Mouse (Mus musculus): ENCODE measurements around the gene Brs3.

The Brs3 gene

DNA sequence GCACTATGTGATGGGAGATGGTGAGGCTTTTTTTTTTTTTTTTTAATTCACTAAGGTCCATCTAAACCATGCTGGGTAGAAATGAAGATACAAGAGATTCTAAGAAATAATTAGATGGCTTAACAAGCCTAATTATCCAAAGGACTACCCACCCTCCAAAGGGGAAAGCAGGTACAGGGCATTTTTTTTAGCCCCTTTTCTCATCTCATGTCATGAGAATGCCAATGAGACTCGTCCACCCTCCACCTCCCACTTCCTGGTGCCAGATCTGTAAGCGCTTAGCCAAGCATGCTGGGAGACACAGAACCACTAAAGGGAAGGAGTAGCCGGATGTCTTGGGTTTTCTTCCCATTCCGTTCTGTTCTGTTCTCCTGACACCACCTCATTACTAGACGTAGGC lies at the start of gene Brs3:
TSS of gene Brs3 (plus strand) at position 301 of the 400 bp plus-strand sequence.
- no peak for DNase-seq (ENCODE audit: low spot score)

DNA sequence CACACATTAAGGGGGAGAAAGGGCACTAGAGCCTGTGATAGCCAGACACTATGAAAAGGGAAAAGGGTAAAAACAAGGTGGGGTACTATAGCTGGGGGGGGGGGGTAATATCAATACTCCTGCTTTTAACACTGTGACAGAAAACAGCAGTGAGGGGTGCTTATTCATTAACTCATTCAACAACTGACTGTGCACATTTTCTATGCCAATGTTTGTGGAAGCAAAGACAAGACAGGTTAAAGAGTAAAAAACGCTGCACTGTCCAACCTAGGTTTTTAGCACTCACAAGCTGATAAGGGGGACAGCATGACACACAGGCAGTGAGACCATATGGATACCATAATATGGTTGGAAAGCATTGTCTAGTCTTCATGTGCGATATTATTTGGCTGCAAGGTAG lies 30.0 kb upstream of the Brs3 start:
- DNase-seq (ENCODE audit: low spot score) = no peak

DNA sequence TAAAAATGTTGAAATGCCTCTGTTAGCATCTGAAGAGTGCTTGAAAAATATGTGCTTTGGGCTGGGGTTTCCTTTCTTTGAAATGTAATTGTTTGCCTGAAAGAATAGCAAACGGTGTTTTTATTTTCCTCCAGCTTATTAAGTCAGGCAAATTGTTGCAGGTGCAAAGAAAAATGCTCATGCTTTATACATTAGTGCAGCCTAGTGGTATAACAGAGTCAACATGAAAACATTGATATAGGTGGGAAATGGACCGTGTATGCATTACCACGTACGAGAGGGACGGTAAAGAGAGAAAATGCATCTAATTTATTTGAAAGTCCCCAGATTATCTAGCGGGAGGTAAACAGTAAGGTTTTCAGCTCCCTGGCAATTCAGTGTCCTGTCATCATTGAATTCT lies 995 bp downstream of the Brs3 start:
- DNase-seq (ENCODE audit: low spot score) = no peak

- DNase-seq (ENCODE audit: low spot score) = no peak
Measured at GRCm38 (mm10) chrX:57052848-57053173, 9.9 kb downstream of the Brs3 start.

GRCm38 (mm10) chrX:57053174-57053992 lies 10.5 kb downstream of the Brs3 start, which contains the start of gene Htatsf1:
Htatsf1 (plus strand) TSS chrX:57053583.
- DNase-seq (ENCODE audit: low spot score) = peak; percentile 80

GRCm38 (mm10) chrX:57053993-57054385 lies 11.1 kb downstream of the Brs3 start:
- no peak for DNase-seq (ENCODE audit: low spot score)

DNA sequence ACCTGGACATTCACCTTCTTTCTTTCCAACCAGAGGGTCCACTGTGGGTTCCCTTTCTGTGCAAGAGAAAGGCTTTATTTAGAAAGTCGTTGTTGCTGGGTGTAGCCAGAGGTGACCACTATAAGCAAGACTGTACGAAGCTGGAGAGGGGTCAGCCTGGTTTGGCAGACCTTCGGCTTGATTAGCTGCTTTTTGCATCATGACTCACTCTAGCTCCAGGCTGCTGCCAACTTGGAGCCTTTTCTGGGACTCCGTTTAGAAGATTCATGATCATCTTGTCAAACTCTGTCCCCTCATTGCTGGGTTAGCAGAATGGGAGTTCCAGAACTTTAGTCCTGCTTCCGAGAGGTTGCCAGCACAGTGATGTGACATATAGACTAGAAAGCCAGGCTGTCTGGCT lies 38.6 kb downstream of the Brs3 start:
- DNase-seq (ENCODE audit: low spot score) = no peak

- no peak for DNase-seq (ENCODE audit: low spot score)
Measured at GRCm38 (mm10) chrX:57087806-57088205, 44.9 kb downstream of the Brs3 start, which contains the start of gene Vgll1. Vgll1 (plus strand) TSS chrX:57088106.
